Mouse (Mus musculus): ENCODE data around the gene Gm43738. TPM values are rescaled to one million over a fixed set of nuclear protein-coding genes. Genes with fewer than 3 reads are reported as not detected.

Gene Gm43738
- total RNA-seq, 2 experiments from 2014 or later: not detected

GRCm38 (mm10) chr3:89061696-89062095 lies 39.2 kb downstream of the Gm43738 start:
- intact Hi-C loops (cut with DNase I): loop anchor here (10.0 kb wide), 1 partner anchor 367 kb away; no protein-coding TSS in a partner anchor

DNA sequence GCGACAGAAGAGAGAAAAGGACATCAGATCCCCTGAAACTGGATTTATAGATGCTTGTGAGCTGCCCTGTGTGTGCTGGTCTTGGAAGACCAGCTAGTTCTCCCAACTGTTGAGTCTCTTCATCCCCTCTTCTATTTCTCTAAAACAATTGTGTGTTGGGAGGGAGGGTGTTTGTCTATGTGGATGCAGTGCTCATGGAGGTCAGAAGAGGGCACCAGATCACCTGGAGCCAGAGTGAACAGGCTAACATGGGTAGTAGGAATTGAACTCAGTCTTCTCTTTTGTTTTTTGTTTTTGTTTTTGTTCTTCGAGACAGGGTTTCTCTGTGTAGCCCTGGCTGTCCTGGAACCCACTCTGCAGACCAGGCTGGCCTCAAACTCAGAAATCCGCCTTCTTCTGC lies 42.1 kb downstream of the Gm43738 start:
- no peak for DNase-seq
- H3K27ac ChIP-seq: no peak overlapping the region
- intact Hi-C loops (cut with DNase I): loop anchor here (5.0 kb wide), 1 partner anchor 121 kb away; no protein-coding TSS in a partner anchor
- peak; percentile 63 for TF ChIP-seq CTCF (IDR thresholded peaks at IDR 0.05)
- no peak overlapping the region for H3K4me3 ChIP-seq

More at GRCm38 (mm10) chr3:89061696-89062095, 39.2 kb downstream of the Gm43738 start:
- H3K4me3 ChIP-seq: no peak overlapping the region
- no peak for TF ChIP-seq CTCF (IDR thresholded peaks at IDR 0.05)
- H3K27ac ChIP-seq: no peak overlapping the region
- DNase-seq: no peak

- intact Hi-C loops (cut with DNase I): loop anchor here (5.0 kb wide), 1 partner anchor 121 kb away; no protein-coding TSS in a partner anchor
Measured at GRCm38 (mm10) chr3:89058361-89058760, 42.5 kb downstream of the Gm43738 start.

GRCm38 (mm10) chr3:89043359-89043758 lies 57.5 kb downstream of the Gm43738 start:
- no peak overlapping the region for H3K4me3 ChIP-seq
- DNase-seq: no peak
- no peak overlapping the region for H3K27ac ChIP-seq
- TF ChIP-seq CTCF (IDR thresholded peaks at IDR 0.05): no peak
- intact Hi-C loops (cut with DNase I): no loop called here

More at GRCm38 (mm10) chr3:89058361-89058760, 42.5 kb downstream of the Gm43738 start:
- peak; percentile 24 for DNase-seq
- Histone ChIP-seq H3K4me3 (no peak overlapping the region), H3K27ac (no peak overlapping the region)
- no peak for TF ChIP-seq CTCF (IDR thresholded peaks at IDR 0.05)

Other genes with a start within 250 kb of the Gm43738 start
- 1 to 10 TPM; 7.0 to 8.6 TPM for gene Msto1, start 187.1 kb downstream of the Gm43738 start, total RNA-seq (2021)
- gene Ash1l, start 150.5 kb downstream of the Gm43738 start, total RNA-seq (2021): 10 to 100 TPM; 34.2 to 35.6 TPM
- 10 to 100 TPM; 65.5 to 79.9 TPM for gene Dap3, start 149.9 kb downstream of the Gm43738 start, total RNA-seq (2021)
- 10 to 100 TPM; 16.8 to 20.5 TPM for gene Rusc1, start 7.8 kb downstream of the Gm43738 start, total RNA-seq (2021)
- gene Fdps, start 860 bp upstream of the Gm43738 start, total RNA-seq (2021): 10 to 100 TPM; 24.8 to 28.8 TPM
- gene Pklr, start 35.0 kb upstream of the Gm43738 start, total RNA-seq (2021): not detected
- under 1 TPM; 0.31 to 0.43 TPM for gene Hcn3, start 59.1 kb upstream of the Gm43738 start, total RNA-seq (2021)
- 10 to 100 TPM; 16.0 to 21.4 TPM for gene Clk2, start 63.7 kb upstream of the Gm43738 start, total RNA-seq (2021)
- 10 to 100 TPM; 37.7 to 39.0 TPM for gene Scamp3, start 76.4 kb upstream of the Gm43738 start, total RNA-seq (2021)
- gene Fam189b, start 82.0 kb upstream of the Gm43738 start, total RNA-seq (2021): 10 to 100 TPM; 15.8 to 17.2 TPM
- 10 to 100 TPM; 17.4 to 19.7 TPM for gene Gba, start 101.8 kb upstream of the Gm43738 start, total RNA-seq (2021)
- gene Thbs3, start 114.1 kb upstream of the Gm43738 start, total RNA-seq (2021): 10 to 100 TPM in 1 of 2 experiments, 1 to 10 TPM in 1; 6.4 to 10.2 TPM
- gene Mtx1, start 126.0 kb upstream of the Gm43738 start, total RNA-seq (2021): 10 to 100 TPM; 40.7 to 51.4 TPM
- gene Muc1, start 128.0 kb upstream of the Gm43738 start, total RNA-seq (2021): under 1 TPM; 0.13 to 0.22 TPM
- gene Krtcap2, start 144.9 kb upstream of the Gm43738 start, total RNA-seq (2021): 10 to 100 TPM; 62.9 to 79.7 TPM
- under 1 TPM; 0.18 to 0.50 TPM for gene Trim46, start 145.2 kb upstream of the Gm43738 start, total RNA-seq (2021)
- gene Dpm3, start 158.3 kb upstream of the Gm43738 start, total RNA-seq (2021): 10 to 100 TPM; 16.4 to 26.9 TPM
- gene Slc50a1, start 169.5 kb upstream of the Gm43738 start, total RNA-seq (2021): 1 to 10 TPM; 8.9 to 9.7 TPM
- gene Efna1, start 180.0 kb upstream of the Gm43738 start, total RNA-seq (2021): 10 to 100 TPM in 1 of 2 experiments, 1 to 10 TPM in 1; 7.9 to 13.1 TPM
- not detected for gene Efna3, start 221.9 kb upstream of the Gm43738 start, total RNA-seq (2021)
- gene Efna4, start 236.9 kb upstream of the Gm43738 start, total RNA-seq (2021): under 1 TPM; 0.15 to 0.20 TPM
- gene Adam15, start 248.9 kb upstream of the Gm43738 start, total RNA-seq (2021): 10 to 100 TPM; 21.7 to 30.5 TPM